Mouse (Mus musculus): ENCODE results near the gene Apoe.

Apoe gene

DNA sequence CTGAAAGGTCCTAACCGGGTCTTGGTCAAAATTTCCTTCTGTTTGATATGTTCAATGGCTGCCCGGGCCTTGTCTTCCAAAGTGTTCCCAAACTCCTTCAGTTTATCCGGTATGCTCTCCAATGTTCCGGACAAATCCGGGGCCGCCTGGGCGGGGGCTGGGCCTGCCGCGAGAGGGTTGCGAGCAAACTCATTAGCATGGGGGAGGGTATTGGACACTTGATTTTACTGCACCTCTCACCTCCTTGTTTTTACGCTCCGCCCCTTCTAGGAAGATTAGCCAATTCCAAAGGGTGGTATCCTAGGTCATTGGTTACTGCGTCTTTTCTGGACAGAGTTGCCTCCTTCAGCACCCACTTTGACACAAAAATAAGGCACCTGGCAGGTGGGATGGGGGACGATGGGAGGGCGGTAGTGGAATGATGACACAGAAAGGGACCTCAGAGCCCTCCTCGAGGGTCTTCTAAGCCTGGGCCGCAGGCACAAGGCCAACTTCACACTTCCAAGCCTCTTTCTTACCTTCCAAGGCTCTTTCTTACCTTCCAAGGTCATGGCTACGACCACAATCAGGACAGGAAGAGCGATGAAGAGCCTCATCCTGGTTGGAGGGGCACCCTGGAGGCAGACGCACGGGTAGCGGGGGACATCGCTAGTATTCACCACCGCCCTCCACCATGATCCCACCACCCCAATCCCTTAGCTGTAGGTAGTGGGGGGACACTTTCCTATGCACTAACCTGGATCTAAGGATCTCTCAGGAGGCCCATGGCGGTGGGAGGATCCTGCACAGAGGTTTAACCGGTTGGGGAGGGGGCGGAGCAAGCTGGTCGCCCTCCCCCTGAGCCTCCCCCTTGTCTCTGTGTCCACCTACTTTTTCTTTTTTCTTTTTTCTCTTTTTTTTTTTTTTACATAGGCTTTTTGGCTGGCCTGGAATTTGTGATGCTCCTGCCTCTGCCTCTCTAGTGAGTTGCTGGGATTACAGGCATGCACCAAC is 6.8 kb downstream of the Apoe start, which contains the start of gene Apoc1:
Gene Apoc1, minus strand, starts transcription at position 788 of the 993 bp plus-strand sequence.
- no peak for DNase-seq (ENCODE audit: low spot score)

DNA sequence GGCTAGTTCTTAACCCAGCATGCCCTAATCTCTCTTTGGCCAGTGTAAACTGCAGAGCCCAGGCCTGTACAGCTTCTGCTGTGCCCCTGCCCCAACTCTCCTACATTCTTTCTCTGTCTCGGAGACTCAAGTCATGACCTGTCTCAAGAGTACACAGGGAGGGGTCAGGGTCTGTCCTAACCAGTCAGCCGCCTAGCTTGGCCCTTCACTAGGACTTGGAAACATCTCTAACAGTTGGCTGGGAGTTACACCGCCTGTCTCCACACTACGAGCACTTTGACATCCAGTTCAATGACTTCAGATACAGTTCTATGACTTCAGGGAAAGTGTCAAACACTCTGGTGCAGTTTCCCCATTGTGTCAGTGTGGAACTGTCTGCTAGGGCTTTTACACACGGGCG is 7.6 kb downstream of the Apoe start:
- no peak for DNase-seq (ENCODE audit: low spot score)

DNA sequence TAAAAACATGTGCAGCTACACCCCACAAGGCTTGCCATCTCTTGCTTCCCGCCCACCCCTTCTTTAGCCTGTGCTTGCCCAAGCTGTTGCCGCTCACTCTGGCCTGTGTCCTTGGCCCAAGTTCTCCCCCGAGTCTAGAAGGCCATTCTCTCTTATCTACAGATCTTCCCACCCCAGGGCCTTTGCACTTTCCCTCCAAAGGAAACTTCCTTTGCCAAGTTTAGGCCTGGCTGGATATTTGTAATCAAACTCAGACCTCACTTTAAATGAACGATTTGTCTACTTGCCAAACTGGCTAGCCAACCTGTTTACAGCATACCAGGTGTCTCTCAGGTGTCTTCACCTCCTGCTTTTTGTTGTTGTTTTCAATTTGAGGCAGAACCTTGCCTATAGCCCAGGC is 8.1 kb downstream of the Apoe start:
- no peak for DNase-seq (ENCODE audit: low spot score)

DNA sequence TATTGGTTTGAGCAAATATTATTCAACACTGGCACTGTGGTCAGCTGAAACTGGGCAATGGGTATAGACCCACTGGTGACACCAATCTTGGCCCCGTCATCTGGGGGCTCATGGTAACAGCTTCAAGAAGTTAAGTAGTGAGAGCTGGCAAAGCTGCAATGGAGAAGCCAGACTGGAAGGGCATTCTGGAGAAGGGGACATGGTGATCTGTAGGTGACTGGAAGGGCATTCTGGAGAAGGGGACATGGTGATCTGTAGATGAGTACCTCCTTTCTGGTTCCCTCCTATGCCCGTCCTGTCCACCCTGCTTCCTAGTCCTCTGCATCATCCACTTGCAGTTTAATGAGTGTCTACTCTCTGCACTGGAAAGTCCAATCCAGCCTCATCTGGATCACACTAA is 10.4 kb downstream of the Apoe start:
- DNase-seq (ENCODE audit: low spot score) = no peak

DNA sequence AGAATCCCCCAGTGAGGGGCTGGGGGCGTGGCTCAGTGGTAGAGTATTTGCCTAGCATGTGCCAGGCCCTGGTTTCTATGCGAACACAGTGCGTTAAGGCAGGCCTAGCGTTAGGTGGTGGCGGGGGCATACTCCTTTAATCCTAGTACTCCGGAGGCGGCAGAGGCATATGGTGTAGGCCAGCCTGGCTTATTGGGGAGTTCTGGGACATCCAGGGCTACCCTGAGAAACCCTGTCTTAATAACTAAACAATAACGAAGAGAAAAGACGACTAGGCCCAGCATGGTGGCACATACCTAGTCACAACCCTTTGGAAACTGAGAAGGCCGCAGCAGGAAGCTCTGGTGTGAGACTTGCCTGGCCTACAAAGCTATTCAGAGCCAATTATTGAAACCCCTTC is 10.9 kb downstream of the Apoe start:
- DNase-seq (ENCODE audit: low spot score) = no peak

DNA sequence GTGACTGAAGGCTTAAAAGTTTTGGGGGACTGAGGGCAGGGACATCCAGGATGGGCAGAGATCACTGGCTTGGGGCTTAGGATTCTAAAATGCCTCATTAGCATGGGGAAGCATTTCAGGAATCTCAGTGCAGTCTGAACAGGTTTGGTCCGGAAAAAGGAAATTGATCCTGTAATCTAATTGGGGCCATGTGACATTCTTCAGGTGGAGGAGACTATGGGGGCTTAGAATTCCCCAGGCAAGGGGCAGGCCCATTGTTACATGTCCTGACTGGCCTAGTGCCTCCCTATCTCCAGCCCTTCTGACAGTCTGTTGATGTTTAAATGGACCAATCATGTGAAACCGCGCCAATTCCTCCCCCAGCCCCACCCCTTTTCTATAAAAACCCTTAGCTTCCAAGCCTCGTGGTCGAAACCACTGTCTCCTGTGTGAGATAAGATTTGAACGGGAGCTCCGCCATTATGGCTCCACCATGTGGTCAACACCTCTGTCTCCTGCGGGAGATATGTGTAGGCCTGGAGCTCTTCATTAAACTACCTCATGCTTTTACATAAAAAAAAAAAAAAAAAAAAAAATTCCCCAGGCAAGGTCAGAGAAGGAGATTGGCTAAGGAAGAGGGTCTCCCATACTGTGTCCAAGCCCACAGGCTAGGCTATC is 11.9 kb downstream of the Apoe start:
- peak; percentile 47 for DNase-seq (ENCODE audit: low spot score)

DNA sequence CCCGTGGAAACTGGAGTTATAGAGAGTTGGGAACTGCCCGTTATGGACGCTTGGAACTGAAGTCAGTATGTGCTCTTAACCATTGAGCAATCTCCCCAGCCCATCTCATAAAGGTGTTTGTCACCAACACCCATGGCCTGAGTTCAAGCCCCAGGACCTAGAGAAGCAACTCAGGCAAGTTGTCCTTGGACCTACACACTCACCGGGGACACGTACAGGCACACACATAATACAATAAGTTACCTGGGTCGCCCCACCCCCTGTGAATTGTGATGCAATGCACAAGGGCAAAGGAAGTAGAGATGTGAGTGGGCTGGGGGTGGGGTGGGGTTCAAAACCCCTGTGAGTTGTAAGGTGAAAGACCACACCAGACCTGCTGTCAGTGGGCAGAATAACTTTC is 12.5 kb downstream of the Apoe start:
- DNase-seq (ENCODE audit: low spot score) = no peak

DNA sequence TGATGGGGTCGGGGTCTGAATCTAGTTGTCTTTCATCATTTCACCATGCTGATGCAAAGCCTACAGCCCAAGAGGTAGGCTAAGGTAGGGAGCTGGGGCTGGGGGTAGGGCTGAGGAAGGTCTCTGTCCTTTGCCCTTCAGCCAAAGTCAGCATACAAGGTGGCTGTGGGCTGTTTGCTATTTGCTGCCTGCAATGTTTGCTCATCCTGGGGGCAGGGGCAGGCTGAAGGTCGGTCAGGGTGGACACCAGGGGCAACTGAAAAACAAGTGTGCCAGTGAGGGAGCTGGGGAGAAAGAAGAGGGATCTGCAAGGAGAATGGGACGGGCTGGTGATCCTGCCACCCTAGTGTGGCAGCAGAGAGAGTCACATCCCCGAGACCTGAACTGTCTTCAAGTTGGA is 13.6 kb downstream of the Apoe start:
- DNase-seq (ENCODE audit: low spot score) = no peak

DNA sequence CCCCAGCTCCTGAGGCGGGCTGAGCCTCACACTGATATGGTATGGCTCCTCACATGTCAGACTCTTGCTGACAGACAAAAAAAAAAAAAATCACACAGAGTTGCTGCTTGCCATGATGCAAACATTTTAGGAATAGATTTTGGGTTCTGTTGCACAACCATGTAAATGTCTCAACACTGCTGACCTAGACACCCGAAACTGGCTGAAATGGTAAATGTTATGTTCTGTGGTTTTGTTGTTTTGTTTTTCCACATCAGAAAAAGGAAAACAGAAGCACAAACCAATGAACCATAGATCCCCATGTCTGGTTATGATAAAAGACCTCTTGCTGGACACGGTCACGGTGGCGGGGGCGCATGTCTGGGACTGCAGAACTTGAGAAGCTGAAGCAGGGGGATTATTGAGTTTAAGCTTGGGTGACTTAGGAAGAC is 15.2 kb downstream of the Apoe start:
- no peak for DNase-seq (ENCODE audit: low spot score)

DNA sequence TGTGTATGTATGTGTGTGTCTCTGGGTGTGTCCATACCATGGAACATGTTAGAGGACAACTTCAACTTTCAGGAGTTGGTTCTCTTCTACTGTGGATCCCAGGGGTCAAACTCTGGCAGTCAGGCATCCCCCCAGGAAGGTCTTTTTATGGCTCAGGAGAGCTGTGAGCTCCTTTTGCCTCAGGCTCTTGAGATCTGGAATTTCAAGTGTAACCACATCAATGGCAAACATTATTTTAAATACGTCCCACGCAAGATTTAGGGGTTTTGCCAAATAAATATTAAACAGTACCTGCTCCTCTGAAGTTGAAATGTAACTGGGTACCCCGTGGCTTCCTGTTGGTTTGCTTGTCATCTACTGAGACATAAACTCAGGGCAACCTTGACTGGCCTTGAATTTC is 16.0 kb downstream of the Apoe start:
- no peak for DNase-seq (ENCODE audit: low spot score)

DNA sequence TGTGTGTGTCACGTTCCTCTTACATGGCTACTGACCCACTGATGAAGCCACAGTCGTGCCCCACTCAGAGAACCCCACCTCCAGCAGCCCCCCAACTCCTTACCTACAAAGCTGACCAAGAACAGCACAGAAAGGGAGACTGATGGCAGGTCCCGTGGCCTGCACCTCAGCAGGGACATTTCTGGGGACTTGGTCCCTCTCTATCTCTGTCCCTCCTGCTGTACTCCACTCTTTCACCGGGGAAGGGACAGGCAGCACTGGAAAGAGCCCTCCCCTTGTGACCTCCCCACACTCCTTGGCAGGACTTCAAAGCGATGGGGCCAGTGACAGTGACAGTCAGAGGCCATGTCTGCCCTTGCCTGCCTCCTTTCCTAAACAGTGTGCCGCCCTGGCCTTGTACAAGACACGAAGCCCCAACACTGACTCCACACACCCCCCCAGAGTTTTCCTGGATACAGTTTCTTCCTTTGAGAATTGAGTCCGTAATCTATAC is 17.7 kb downstream of the Apoe start, which contains the start of the genes Gm44805 and Apoc4:
Gene Gm44805, minus strand, starts transcription at position 222 of the 493 bp plus-strand sequence.
Gene Apoc4, minus strand, starts transcription at position 278 of the 493 bp plus-strand sequence.
- no peak for DNase-seq (ENCODE audit: low spot score)

DNA sequence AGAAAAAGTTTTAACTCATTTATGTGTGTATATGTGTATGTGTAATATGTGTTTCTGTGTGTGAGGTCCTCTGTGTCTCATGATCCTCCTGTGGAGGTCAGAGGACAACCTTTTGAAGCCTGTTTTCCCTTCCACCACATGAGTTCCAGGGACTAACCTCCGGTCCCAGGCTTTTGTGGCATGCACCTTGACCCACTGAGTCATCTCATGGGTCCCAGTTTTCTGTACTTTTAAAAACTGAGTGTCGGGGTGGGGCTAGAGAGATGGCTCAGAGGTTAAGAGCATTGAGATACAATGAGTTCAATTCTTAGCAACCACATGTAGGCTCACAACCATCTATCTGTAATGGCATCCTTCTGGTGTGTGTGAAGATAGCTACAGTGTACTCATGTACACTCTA is 18.3 kb downstream of the Apoe start:
- no peak for DNase-seq (ENCODE audit: low spot score)

DNA sequence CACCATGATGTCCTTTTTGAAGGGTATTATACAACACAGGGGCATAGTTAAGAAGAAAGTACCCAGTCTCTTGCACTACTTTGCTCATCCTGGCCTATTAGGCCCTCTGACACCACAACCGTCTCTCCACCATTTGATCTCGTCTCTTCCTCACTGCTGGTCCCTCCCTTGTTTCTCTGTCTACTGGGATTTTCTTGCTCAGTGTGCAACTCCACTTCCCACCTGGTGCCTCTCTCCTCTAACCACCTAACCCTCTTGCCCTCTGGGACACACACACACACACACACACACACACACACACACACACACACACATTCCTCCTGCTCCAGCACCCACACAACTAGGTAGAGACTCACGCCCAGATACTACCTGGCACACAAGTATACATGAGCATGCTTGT is 20.1 kb downstream of the Apoe start:
- no peak for DNase-seq (ENCODE audit: low spot score)

DNA sequence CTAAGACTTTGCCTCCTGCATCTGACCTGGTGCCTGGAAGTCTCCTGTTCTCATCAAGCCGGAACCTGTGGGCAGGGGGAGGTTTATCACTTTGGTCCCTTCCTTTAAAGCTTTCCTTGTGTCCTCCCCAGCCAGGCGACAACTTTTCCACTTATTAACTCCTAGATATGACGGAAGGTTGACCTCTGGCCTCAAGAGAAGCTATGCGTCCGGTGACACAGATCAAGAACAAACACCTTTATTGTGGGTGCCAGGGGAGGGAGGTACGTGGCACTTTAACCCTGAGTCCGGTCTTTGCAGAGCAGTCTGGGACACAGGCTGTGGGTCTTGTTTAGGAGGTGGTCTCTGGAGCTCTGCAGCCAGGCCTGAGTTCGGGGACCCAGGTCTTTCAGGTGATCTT is 21.1 kb downstream of the Apoe start, which contains the start of gene Apoc2:
Gene Apoc2, minus strand, starts transcription at position 70 of the 400 bp plus-strand sequence.
- no peak for DNase-seq (ENCODE audit: low spot score)

DNA sequence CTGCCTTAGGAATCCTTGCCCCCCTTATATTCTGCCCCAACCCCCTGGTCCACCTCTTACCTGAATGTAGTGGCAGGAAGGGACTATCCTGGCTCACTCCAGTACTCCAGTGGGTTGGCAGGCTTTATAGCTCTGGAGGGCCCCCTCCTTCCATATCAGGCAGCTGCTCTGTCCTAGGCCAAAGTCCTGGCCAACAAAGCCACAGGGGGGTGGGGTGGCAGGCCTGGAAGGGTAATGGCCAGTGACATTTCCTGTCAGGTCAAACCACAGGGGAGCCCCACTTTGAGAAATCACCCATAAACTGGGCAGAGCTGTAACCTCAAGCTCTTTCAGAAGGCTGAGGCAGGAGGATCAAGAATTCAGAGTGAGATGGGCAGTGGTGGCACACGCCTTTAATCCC is 22.3 kb downstream of the Apoe start:
- no peak for DNase-seq (ENCODE audit: low spot score)

DNA sequence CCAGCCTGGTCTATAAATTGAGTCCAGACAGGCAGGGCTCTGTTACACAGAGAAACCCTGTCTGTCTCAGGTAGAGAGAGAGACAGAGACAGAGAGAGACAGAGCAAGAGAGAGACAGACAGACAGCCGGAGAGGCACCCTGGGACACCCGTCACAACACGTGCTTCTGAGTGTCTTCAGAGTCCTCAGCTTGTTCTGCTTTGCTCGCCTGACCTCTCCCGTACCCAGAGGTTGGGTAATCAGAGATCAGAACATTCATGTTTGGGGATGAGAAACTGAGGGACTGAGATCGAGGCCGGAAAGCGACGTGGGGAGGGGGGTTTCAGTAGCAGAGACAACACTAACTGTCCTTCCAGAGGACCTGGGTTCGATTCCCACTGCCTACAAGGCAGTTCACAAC is 23.2 kb downstream of the Apoe start:
- no peak for DNase-seq (ENCODE audit: low spot score)

DNA sequence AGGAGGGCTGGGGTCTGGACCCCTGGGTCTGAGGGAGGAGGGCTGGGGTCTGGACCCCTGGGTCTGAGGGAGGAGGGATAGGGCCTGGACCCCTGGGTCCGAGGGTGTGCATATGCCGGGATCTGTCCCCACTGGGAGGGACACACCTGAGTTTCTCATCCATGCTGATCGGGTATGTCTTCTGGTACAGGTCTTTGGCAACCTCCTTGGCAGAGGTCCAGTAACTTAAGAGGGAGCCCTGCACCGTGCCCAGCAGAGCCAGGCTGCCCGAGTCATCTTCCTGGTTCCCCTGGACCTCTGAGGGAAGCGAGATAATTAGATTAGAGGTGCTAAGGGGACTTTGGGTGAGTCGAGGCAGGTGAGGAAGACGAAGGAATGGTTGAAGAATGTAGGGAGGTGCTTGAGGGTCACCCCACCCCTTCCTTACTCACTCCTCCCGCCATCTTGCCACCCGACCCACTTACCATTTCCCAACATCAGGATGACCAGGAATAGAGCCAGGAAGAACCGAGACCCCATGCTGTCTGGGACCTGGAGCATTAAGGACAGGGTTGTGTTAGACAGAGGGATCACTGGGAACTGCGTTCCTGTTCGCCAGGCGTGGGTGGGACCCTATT is 25.8 kb downstream of the Apoe start:
- no peak for DNase-seq (ENCODE audit: low spot score)

DNA sequence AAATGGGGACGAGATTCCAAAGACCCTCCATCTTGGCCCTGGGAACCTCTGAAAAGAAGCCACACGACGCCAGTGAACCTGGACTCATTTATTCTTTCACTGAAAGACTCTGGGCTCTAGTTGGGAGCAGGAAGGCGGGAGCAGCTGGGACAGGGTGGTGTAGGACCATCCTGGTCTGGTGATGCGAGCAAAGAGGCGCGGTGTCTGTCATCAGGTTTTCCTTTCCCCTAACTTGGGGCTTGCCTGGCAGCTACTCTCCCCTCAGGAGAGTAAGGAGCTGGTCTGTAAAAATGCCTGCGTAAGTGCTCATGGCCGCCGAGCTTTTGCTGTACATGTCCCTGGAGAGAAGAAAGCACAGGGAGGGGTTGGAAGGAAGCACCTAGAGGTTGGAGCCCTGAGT is 27.5 kb downstream of the Apoe start:
- no peak for DNase-seq (ENCODE audit: low spot score)

DNA sequence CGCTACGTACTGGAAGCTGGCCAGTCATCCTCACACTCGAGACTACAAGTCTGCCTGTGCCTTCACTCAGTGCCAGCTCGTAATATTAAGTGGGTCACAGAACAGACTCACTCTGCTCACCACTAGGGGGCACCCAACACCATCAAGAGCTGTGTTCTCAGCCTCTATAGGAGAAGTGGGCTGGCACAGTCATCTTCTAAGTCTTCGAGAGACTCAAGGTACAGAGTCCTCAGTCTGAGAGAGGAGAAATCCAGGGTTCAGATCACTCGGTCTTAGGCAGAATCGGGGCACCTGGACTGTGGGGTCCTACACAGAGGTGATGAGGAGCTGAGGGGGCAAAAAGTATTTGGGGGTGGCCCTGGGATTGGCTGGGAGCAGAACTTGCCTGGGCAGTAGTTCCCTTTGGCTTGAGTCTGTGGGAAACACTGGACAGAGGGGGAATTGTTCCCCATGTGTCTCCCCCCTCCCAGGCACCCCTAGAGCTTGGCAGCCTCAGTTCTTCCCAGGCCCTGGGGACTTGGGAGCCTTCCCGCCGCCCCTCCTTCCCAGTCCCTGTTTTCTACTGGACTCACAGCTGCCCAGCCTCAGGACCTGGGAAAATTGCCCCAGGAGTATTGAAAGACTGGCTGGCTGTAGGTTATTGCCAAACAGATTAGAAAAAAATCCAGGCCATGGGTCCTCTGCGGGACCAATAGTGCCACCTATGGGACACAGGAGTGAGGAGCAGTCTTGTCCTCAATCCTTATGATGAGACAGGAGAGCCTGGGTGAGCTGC is 29.9 kb downstream of the Apoe start:
- peak; percentile 97 for DNase-seq (ENCODE audit: low spot score)

DNA sequence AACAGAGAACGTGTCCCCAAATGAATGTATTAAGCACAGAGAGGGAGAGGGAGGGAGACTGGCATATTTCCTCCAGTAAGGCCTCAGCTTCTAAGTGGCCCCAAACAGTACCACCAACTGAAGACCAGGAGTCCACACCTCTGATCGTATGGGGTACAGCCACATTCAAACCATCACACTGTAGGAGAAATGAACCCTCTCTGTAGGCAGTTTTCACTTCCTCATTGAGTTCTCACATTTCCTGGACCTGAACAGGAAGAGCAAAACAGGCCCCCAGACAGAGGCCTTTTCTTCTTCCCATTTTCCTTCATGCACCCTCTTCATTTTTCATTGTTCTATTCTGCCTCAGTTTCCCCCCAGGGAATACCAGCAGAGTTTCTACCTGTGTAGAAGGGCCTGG is 31.6 kb downstream of the Apoe start:
- no peak for DNase-seq (ENCODE audit: low spot score)

DNA sequence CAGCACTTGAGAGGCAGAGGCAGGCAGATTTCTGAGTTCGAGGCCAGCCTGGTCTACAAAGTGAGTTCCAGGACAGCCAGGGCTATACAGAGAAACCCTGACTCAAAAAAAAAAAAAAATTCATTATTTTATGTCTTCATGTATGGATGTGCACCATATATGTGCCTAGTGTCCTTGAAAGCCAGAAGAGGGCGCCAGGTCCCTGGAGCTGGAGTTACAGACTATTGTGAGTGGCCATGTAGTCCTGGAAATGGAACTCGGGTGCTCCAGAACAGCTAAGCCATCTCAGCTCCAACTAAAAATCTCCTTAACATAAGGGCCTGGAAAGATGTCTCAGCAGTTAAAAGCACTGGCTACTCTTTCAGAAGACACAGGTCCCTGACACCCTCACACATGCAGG is 32.2 kb downstream of the Apoe start:
- peak; percentile 9 for DNase-seq (ENCODE audit: low spot score)

Data from embryo, embryonic 10.5 days (tissue).